Mouse (Mus musculus): ENCODE measurements around the gene Stim2.

GRCm38 (mm10) chr5:53970178-53970577, 28.1 kb upstream of the Stim2 start:
- TF ChIP-seq POLR2A (IDR thresholded peaks at IDR 0.05; ENCODE audit: borderline replicate concordance, extremely low read depth, insufficient read depth, insufficient read length, poor library complexity, severe bottlenecking) (no peak), CTCF (IDR thresholded peaks at IDR 0.05; ENCODE audit: borderline replicate concordance, extremely low read depth, insufficient read depth, insufficient read length) (no peak)

Data from brain, embryonic 14.5 days (tissue).